ENCODE assay signal across 17 mouse cellular contexts in the genomic region with DNA sequence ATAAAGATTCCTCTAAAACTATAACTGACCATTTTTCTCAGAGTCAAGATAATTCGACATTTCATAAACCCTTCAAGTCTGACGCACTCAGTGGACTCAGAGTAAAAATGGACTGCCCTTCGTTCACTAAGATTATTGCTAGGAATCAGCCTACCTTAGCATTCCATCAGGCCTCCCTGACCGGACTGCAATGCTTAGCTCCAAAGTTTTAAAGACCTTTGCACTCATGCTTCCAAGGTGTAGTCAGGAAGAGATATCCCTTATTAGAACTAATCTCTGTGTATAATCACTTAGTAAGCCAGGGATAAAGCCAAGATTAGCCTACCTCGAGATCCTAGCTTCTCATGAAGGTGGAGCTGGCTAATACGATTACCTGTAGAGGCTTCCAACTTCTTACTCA. TPM values are rescaled to one million over a fixed set of nuclear protein-coding genes. Genes with fewer than 3 reads are reported as not detected.
DNase-seq lines count a peak whose midpoint lies in the region.
"Had no signal": no experiment of that assay in that cellular context is flagged by ENCODE, and none has a peak within 500 bp of the region (broad histone marks: within the 10 kb centered on the region; RNA-seq: fewer than 3 reads in every experiment).

No protein-coding gene starts in this region.

- no peaks in the 10 kb centered on the region for H3K9me3 ChIP-seq in limb, embryonic 10.5 days (replicated peaks)
- H3K9me3 ChIP-seq in hindbrain, embryonic 10.5 days, result no peaks in the 10 kb centered on the region
- H3K9me3 ChIP-seq: embryonic facial prominence, embryonic 12.5 days; forebrain, embryonic 12.5 days; heart, embryonic 15.5 days had no signal

- H3K27me3 ChIP-seq in limb, embryonic 10.5 days (ENCODE audit: low read depth, poor library complexity, severe bottlenecking), result no peaks in the 10 kb centered on the region
- H3K27me3 ChIP-seq in hindbrain, embryonic 10.5 days (ENCODE audit: insufficient read depth, poor library complexity, severe bottlenecking), result no peaks in the 10 kb centered on the region
- H3K27me3 ChIP-seq: embryonic facial prominence, embryonic 12.5 days; forebrain, embryonic 12.5 days; heart, embryonic 15.5 days had no signal

- H3K27ac ChIP-seq in limb, embryonic 10.5 days, result no peak overlapping the region
- H3K27ac ChIP-seq in hindbrain, embryonic 10.5 days, result no peak overlapping the region
- H3K27ac ChIP-seq: embryonic facial prominence, embryonic 12.5 days; forebrain, embryonic 12.5 days; heart, adult 2 months; heart, embryonic 15.5 days had no signal

- peak; percentile 51 for DNase-seq in kidney, adult 11 months
- no peak for DNase-seq in kidney, postnatal 4 days
- peak; percentile 59 for DNase-seq in retina, postnatal 1 day
- no peak for DNase-seq in retina, embryonic 14.5 days (ENCODE audit: low spot score)
- peak; percentile 4 for DNase-seq in limb, embryonic 10.5 days (ENCODE audit: low spot score)
- no peak for DNase-seq in hindbrain, embryonic 10.5 days (ENCODE audit: low spot score)
- no peak for DNase-seq in thymus, postnatal 36 days
- DNase-seq: adrenal gland, postnatal 10 days; cerebellum, adult 11 months; cerebellum, adult 9-10 months; forebrain, postnatal 0 days; gastrocnemius, postnatal 14 days; heart, adult 2 months; heart, postnatal 14 days had no signal

- H3K4me3 ChIP-seq in limb, embryonic 10.5 days, result no peak overlapping the region
- H3K4me3 ChIP-seq in hindbrain, embryonic 10.5 days, result no peak overlapping the region
- H3K4me3 ChIP-seq: embryonic facial prominence, embryonic 12.5 days; forebrain, embryonic 12.5 days; heart, adult 2 months; heart, embryonic 15.5 days had no signal

- 92% methylated on average over 6 of the region's 6 CpGs for WGBS in limb, embryonic 10.5 days
- 94% methylated on average over 6 of the region's 6 CpGs for WGBS in hindbrain, embryonic 10.5 days

- H3K36me3 ChIP-seq in limb, embryonic 10.5 days, result 0 out of 2 replicates have a peak, but pooled peaks cover 7% of the 10 kb centered on the region
- H3K36me3 ChIP-seq in hindbrain, embryonic 10.5 days, result peaks cover 7% of the 10 kb centered on the region
- H3K36me3 ChIP-seq: embryonic facial prominence, embryonic 12.5 days; heart, embryonic 15.5 days had no signal

- peaks cover 41% of the 10 kb centered on the region for H3K4me1 ChIP-seq in limb, embryonic 10.5 days
- H3K4me1 ChIP-seq in hindbrain, embryonic 10.5 days (replicated peaks), result peaks cover 17% of the 10 kb centered on the region

RNA-seq across cellular contexts. Expression of gene App, which starts 29.2 kb away (rescaled TPM):
- polyA plus RNA-seq in limb, embryonic 10.5 days (2016; fragmentation: Nextera tagmentation; extraction: Ambion mirVana), result 80.2 and 94.7 TPM in 2 replicates
- 125 and 161 TPM in 2 replicates for polyA plus RNA-seq in hindbrain, embryonic 10.5 days (2016; fragmentation: Nextera tagmentation; extraction: Ambion mirVana)

Comparison
In these comparisons a context has a peak if more than half of its experiments do, and no peak if none do; other contexts are left out.
1. DNase-seq: peak in kidney, adult 11 months (single experiment), retina, postnatal 1 day (single experiment) and limb, embryonic 10.5 days (single experiment); none in kidney, postnatal 4 days (0 of 2), retina, embryonic 14.5 days (single experiment), hindbrain, embryonic 10.5 days (single experiment) and thymus, postnatal 36 days (0 of 2).